Mouse (Mus musculus): ENCODE results near the gene Fancd2. TPM values are rescaled to one million over a fixed set of nuclear protein-coding genes. Genes with fewer than 3 reads are reported as not detected.

Fancd2 gene
- polyA plus RNA-seq, 1 experiment from 2014 or later, result 8.1 TPM

DNA sequence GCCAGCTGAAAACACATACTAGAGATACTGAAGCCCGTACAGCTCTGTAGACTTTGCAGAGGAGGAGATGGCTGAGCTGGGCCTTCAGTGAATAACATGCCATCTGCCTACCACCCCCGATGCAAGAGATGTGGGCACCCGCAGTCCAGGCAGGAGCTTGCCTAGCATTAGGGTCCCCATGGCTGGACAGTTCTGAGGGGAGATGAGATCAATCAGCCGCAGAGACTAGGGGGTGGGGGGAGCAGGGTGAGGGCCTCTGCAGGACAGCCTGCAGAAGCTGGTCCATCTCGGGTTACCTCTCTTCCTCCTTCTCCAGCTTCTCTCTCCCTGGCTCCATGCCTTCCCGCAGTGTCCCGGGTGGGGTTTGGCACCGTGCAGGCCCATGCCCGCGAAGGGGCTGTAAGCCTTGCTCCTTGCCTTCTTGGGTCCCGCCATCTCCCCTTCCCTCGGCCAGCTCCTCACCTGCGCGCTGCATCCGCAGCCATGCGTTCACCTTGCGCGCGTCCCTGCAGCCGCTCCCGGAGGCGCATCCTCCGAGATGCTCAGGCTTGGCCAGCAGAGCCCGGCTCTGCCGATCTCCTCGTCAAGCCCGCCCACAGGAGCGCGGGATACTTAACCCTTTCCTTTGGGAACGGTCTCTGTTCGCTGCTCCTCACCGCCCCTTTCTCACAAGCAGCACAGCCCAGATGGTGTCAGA lies 29.9 kb upstream of the Fancd2 start, which contains the start of gene Prrt3:
Gene Prrt3, minus strand, starts transcription at position 544 of the 697 bp plus-strand sequence.
- Histone ChIP-seq H3K27me3 (replicated peaks) (peaks cover 19% of the 10 kb centered on the region), H3K9ac (no peak within 1 kb of the TSS), H3K9me3 (no peaks in the 10 kb centered on the region), H3K27ac (no peak within 1 kb of the TSS), H3K4me3 (replicated peaks) (peak within 1 kb of the TSS; percentile 29), H3K4me1 (no peaks in the 10 kb centered on the region), H3K4me2 (peak within 1 kb of the TSS; percentile 64), H3K36me3 (no peaks in the 10 kb centered on the region)
- 3% methylated on average over 32 of the region's 32 CpGs for WGBS
- no peak; the same call in 1 of the 2 replicates for ATAC-seq (ENCODE audit: insufficient read depth, low FRiP score, low read depth)

- Histone ChIP-seq H3K9me3 (no peaks in the 10 kb centered on the region), H3K9ac (no peak overlapping the region), H3K27me3 (replicated peaks) (peaks cover 19% of the 10 kb centered on the region), H3K4me3 (replicated peaks) (no peak overlapping the region), H3K36me3 (no peaks in the 10 kb centered on the region), H3K4me2 (no peak overlapping the region), H3K27ac (no peak overlapping the region), H3K4me1 (no peaks in the 10 kb centered on the region)
- no peak for ATAC-seq (ENCODE audit: insufficient read depth, low FRiP score, low read depth)
- WGBS, result 77% methylated on average over 2 of the region's 2 CpGs
Observed at GRCm38 (mm10) chr6:113502801-113503200, 28.7 kb upstream of the Fancd2 start.

GRCm38 (mm10) chr6:113505689-113506088 lies 25.8 kb upstream of the Fancd2 start:
- H3K27ac ChIP-seq, result no peak overlapping the region
- H3K9ac ChIP-seq, result no peak overlapping the region
- no peak for ATAC-seq (ENCODE audit: insufficient read depth, low FRiP score, low read depth)
- H3K4me2 ChIP-seq, result no peak overlapping the region
- WGBS, result 73% methylated on average over 1 of the region's 1 CpGs
- no peaks in the 10 kb centered on the region for H3K4me1 ChIP-seq
- H3K27me3 ChIP-seq (replicated peaks), result peaks cover 14% of the 10 kb centered on the region
- no peaks in the 10 kb centered on the region for H3K9me3 ChIP-seq
- H3K36me3 ChIP-seq, result no peaks in the 10 kb centered on the region
- no peak overlapping the region for H3K4me3 ChIP-seq (replicated peaks)

- Histone ChIP-seq H3K9me3 (no peaks in the 10 kb centered on the region), H3K27ac (no peak overlapping the region), H3K27me3 (replicated peaks) (no peaks in the 10 kb centered on the region), H3K36me3 (no peaks in the 10 kb centered on the region), H3K9ac (no peak overlapping the region), H3K4me3 (replicated peaks) (no peak overlapping the region), H3K4me1 (no peaks in the 10 kb centered on the region), H3K4me2 (no peak overlapping the region)
- ATAC-seq (ENCODE audit: insufficient read depth, low FRiP score, low read depth), result no peak
Observed at GRCm38 (mm10) chr6:113507130-113507529, 24.4 kb upstream of the Fancd2 start.

GRCm38 (mm10) chr6:113508272-113508946 lies 23.1 kb upstream of the Fancd2 start:
- ATAC-seq (ENCODE audit: insufficient read depth, low FRiP score, low read depth), result no peak
- no peaks in the 10 kb centered on the region for H3K36me3 ChIP-seq
- no peak overlapping the region for H3K4me2 ChIP-seq
- H3K4me3 ChIP-seq (replicated peaks), result no peak overlapping the region
- WGBS, result 60% methylated on average over 7 of the region's 7 CpGs
- H3K27ac ChIP-seq, result no peak overlapping the region
- no peak overlapping the region for H3K9ac ChIP-seq
- H3K9me3 ChIP-seq, result no peaks in the 10 kb centered on the region
- no peaks in the 10 kb centered on the region for H3K27me3 ChIP-seq (replicated peaks)
- no peaks in the 10 kb centered on the region for H3K4me1 ChIP-seq

DNA sequence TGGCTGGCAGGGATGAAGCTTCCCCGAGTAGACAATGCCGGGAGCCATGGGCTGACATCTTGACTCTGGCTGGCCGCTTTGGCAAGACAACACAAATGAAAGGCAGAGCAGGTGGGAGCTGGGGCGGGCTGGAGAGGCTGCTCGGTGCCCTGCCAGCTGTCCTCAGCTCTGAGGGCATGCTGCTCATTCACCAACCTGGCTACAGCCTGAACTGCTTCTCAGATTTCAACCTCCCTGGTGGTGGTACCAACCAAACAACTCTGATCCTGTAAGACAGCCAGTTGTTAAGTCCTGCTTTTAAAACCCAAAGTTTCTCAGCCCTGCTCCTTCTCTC lies 22.6 kb upstream of the Fancd2 start:
- H3K27ac ChIP-seq, result no peak overlapping the region
- no peak overlapping the region for H3K9ac ChIP-seq
- H3K9me3 ChIP-seq, result no peaks in the 10 kb centered on the region
- H3K4me3 ChIP-seq (replicated peaks), result no peak overlapping the region
- WGBS, result 56% methylated on average over 5 of the region's 5 CpGs
- no peak for ATAC-seq (ENCODE audit: insufficient read depth, low FRiP score, low read depth)
- H3K27me3 ChIP-seq (replicated peaks), result no peaks in the 10 kb centered on the region
- no peaks in the 10 kb centered on the region for H3K4me1 ChIP-seq
- peaks cover 3% of the 10 kb centered on the region for H3K36me3 ChIP-seq
- no peak overlapping the region for H3K4me2 ChIP-seq

GRCm38 (mm10) chr6:113513944-113514343 lies 17.5 kb upstream of the Fancd2 start:
- WGBS, result 92% methylated on average over 6 of the region's 6 CpGs
- H3K4me2 ChIP-seq, result no peak overlapping the region
- H3K4me1 ChIP-seq, result no peaks in the 10 kb centered on the region
- ATAC-seq (ENCODE audit: insufficient read depth, low FRiP score, low read depth), result no peak
- no peaks in the 10 kb centered on the region for H3K9me3 ChIP-seq
- peaks cover 51% of the 10 kb centered on the region for H3K36me3 ChIP-seq
- H3K4me3 ChIP-seq (replicated peaks), result no peak overlapping the region
- no peak overlapping the region for H3K9ac ChIP-seq
- no peaks in the 10 kb centered on the region for H3K27me3 ChIP-seq (replicated peaks)
- H3K27ac ChIP-seq, result no peak overlapping the region

- Histone ChIP-seq H3K4me1 (no peaks in the 10 kb centered on the region), H3K27me3 (replicated peaks) (no peaks in the 10 kb centered on the region), H3K4me2 (no peak overlapping the region), H3K27ac (no peak overlapping the region), H3K36me3 (peaks cover 57% of the 10 kb centered on the region), H3K9ac (no peak overlapping the region), H3K4me3 (replicated peaks) (no peak overlapping the region), H3K9me3 (no peaks in the 10 kb centered on the region)
- ATAC-seq (ENCODE audit: insufficient read depth, low FRiP score, low read depth), result no peak
- WGBS, result 97% methylated on average over 3 of the region's 3 CpGs
Observed at GRCm38 (mm10) chr6:113514600-113514999, 16.9 kb upstream of the Fancd2 start.

DNA sequence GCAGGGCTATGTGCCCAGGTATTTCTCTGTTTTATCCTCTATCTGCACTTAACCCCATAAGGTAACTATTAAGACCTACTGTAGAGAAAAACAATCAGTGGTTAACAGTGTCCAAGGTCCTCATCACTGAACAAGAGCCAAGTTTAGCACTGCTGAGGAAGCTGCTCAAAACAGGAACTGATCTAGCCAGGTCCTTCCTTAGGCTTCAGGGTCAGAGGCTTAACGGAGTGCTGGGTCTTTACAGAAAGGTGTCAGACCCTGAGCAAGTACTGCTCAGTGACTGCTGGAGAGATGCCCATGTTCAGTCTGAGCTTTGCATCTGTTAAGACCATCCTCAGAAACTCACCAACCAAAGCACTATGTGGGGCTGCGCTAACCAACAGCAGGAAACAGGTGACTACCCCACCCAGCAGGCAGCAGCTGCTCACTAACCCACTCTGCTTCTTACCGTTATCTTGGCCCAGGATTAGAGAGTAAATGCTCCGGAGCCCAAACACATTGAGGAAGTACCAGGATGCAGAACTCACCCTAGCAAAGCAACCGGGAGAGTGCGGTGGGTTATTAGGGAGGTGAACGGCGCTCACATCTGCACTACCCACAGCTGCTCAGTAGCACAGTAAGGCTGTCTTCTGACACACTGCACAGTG lies 13.9 kb upstream of the Fancd2 start:
- 89% methylated on average over 8 of the region's 8 CpGs for WGBS
- peaks cover 69% of the 10 kb centered on the region for H3K36me3 ChIP-seq

DNA sequence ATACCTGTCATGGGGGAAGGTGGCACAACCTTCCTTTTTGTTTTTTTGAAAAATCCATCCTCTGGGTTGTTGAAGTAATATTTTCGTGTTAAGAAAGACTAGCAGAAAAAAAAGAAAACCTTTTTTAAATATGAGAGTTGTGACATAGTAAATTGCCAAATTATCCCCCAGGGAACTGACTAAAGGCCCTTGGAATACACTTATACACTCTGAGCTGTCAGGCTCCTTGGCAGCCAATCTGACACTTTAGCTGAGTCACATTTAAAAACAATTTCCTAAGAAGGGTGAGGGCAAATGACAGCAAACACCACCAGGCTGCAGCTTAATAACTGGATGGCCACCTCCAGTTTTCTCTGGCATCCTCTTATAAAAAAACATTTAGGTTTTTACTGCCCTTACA lies 9.2 kb upstream of the Fancd2 start:
- no peaks in the 10 kb centered on the region for H3K9me3 ChIP-seq
- H3K27ac ChIP-seq, result no peak overlapping the region
- H3K4me3 ChIP-seq (replicated peaks), result no peak overlapping the region
- WGBS, result 71% methylated on average over 1 of the region's 1 CpGs
- no peak overlapping the region for H3K9ac ChIP-seq
- H3K4me1 ChIP-seq, result no peaks in the 10 kb centered on the region
- no peak overlapping the region for H3K4me2 ChIP-seq
- H3K27me3 ChIP-seq (replicated peaks), result no peaks in the 10 kb centered on the region
- H3K36me3 ChIP-seq, result peaks cover 39% of the 10 kb centered on the region
- ATAC-seq (ENCODE audit: insufficient read depth, low FRiP score, low read depth), result no peak

More for the DNA sequence above, 13.9 kb upstream of the Fancd2 start:
- H3K9me3 ChIP-seq, result no peaks in the 10 kb centered on the region
- H3K9ac ChIP-seq, result no peak overlapping the region
- no peak overlapping the region for H3K27ac ChIP-seq
- no peak for ATAC-seq (ENCODE audit: insufficient read depth, low FRiP score, low read depth)
- H3K4me3 ChIP-seq (replicated peaks), result no peak overlapping the region
- H3K4me1 ChIP-seq, result no peaks in the 10 kb centered on the region
- H3K4me2 ChIP-seq, result no peak overlapping the region
- H3K27me3 ChIP-seq (replicated peaks), result no peaks in the 10 kb centered on the region

DNA sequence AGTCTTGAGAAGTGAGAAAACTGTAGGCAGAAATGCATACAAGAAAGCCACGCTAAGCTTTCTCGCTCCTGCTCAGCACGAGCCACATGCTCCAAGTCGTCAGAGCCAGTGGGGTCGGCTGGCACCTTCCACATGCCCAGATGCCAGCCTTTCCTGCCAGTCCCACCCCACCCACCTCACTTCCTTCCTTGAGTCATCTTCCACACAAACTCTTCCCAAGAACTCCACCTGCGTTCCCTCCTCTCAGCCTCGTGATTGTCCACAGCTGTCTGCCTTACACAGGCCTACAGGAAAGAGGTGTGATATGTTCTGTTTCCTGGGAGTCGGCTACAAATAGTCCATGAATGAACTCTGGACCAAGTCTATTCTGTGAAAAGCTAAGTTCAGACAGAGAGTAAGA lies 8.1 kb upstream of the Fancd2 start:
- H3K4me2 ChIP-seq, result no peak overlapping the region
- no peaks in the 10 kb centered on the region for H3K27me3 ChIP-seq (replicated peaks)
- no peak overlapping the region for H3K4me3 ChIP-seq (replicated peaks)
- 83% methylated on average over 8 of the region's 8 CpGs for WGBS
- no peak overlapping the region for H3K27ac ChIP-seq
- ATAC-seq (ENCODE audit: insufficient read depth, low FRiP score, low read depth), result no peak
- H3K36me3 ChIP-seq, result peaks cover 28% of the 10 kb centered on the region
- no peaks in the 10 kb centered on the region for H3K4me1 ChIP-seq
- no peak overlapping the region for H3K9ac ChIP-seq
- no peaks in the 10 kb centered on the region for H3K9me3 ChIP-seq

- Histone ChIP-seq H3K27ac (peak overlapping the region; percentile 74), H3K4me3 (replicated peaks) (peak overlapping the region; percentile 93), H3K4me2 (peak overlapping the region; percentile 72), H3K27me3 (replicated peaks) (no peaks in the 10 kb centered on the region), H3K4me1 (peaks cover 3% of the 10 kb centered on the region; the same call in 1 of the 2 replicates), H3K9ac (peak overlapping the region; percentile 80), H3K9me3 (no peaks in the 10 kb centered on the region), H3K36me3 (no peaks in the 10 kb centered on the region)
- WGBS, result 5% methylated on average over 7 of the region's 7 CpGs
- ATAC-seq (ENCODE audit: insufficient read depth, low FRiP score, low read depth), result no peak
Observed at GRCm38 (mm10) chr6:113531840-113532404, 440 bp downstream of the Fancd2 start.

All from stomach, embryonic 15.5 days (tissue).